Mouse (Mus musculus): ENCODE measurements at regions not wholly inside any gene's neighbourhood (a gene's known extent, or its start where the extent isn't known, plus 50 kb on each side); places are given as distances from the start of the nearest gene placed in this dataset.

- TF ChIP-seq POLR2A (IDR thresholded peaks at IDR 0.05; ENCODE audit: insufficient read length, low read depth) (no peak), MYOG (IDR thresholded peaks at IDR 0.05; ENCODE audit: control insufficient read depth in 1 of 3, insufficient read depth in 1 of 3, insufficient read length in 2 of 3, low read depth in 2 of 3) (no peak), REST (IDR thresholded peaks at IDR 0.05; ENCODE audit: insufficient read depth, insufficient read length) (no peak), MAX (IDR thresholded peaks at IDR 0.05; ENCODE audit: low read depth) (no peak), TCF12 (IDR thresholded peaks at IDR 0.05; ENCODE audit: insufficient read depth, poor library complexity, severe bottlenecking) (no peak), E2F4 (IDR thresholded peaks at IDR 0.05; ENCODE audit: insufficient read depth) (no peak), CEBPB (IDR thresholded peaks at IDR 0.05; ENCODE audit: insufficient read depth, poor library complexity, severe bottlenecking) (no peak)
Measured at GRCm38 (mm10) chr12:51147963-51148362, 199.9 kb upstream of the G2e3 start.

Measured in myocyte (in vitro differentiated cells).